Mouse (Mus musculus): ENCODE measurements at regions not wholly inside any gene's neighbourhood (a gene's known extent, or its start where the extent isn't known, plus 50 kb on each side); places are given as distances from the start of the nearest gene placed in this dataset.

- WGBS = 48% methylated on average over 3 of the region's 3 CpGs
- H3K4me3 ChIP-seq (replicated peaks; ENCODE audit: extremely low read depth, low read depth, low read length) = no peak overlapping the region
- no peaks in the 10 kb centered on the region for H3K4me1 ChIP-seq (ENCODE audit: control insufficient read depth, insufficient read depth, low read length)
- DNase-seq = no peak
- TF ChIP-seq POLR2A (IDR thresholded peaks at IDR 0.05; ENCODE audit: borderline replicate concordance, extremely low read depth, low read depth, low read length) (no peak), CTCF (IDR thresholded peaks at IDR 0.05; ENCODE audit: insufficient read depth, low read length) (no peak)
Observed at GRCm38 (mm10) chr8:115826516-115826915, 118.9 kb upstream of the Maf start.

- WGBS = 64% methylated on average over 5 of the region's 5 CpGs
- Histone ChIP-seq H3K4me3 (replicated peaks; ENCODE audit: extremely low read depth, low read depth, low read length) (no peak overlapping the region), H3K4me1 (ENCODE audit: control insufficient read depth, insufficient read depth, low read length) (no peaks in the 10 kb centered on the region)
- no peak for DNase-seq
- TF ChIP-seq POLR2A (IDR thresholded peaks at IDR 0.05; ENCODE audit: borderline replicate concordance, extremely low read depth, low read depth, low read length) (no peak), CTCF (IDR thresholded peaks at IDR 0.05; ENCODE audit: insufficient read depth, low read length) (no peak)
Observed at GRCm38 (mm10) chr8:115825899-115826502, 118.4 kb upstream of the Maf start.

- Histone ChIP-seq H3K4me3 (replicated peaks; ENCODE audit: extremely low read depth, low read depth, low read length) (no peak overlapping the region), H3K4me1 (ENCODE audit: control insufficient read depth, insufficient read depth, low read length) (no peaks in the 10 kb centered on the region)
- DNase-seq = no peak
- TF ChIP-seq POLR2A (IDR thresholded peaks at IDR 0.05; ENCODE audit: borderline replicate concordance, extremely low read depth, low read depth, low read length) (no peak), CTCF (IDR thresholded peaks at IDR 0.05; ENCODE audit: insufficient read depth, low read length) (no peak)
- WGBS = 91% methylated on average over 6 of the region's 6 CpGs
Observed at GRCm38 (mm10) chr8:115824478-115824785, 116.8 kb upstream of the Maf start.

- TF ChIP-seq POLR2A (IDR thresholded peaks at IDR 0.05; ENCODE audit: borderline replicate concordance, extremely low read depth, low read depth, low read length) (no peak), CTCF (IDR thresholded peaks at IDR 0.05; ENCODE audit: insufficient read depth, low read length) (no peak)
- Histone ChIP-seq H3K4me3 (replicated peaks; ENCODE audit: extremely low read depth, low read depth, low read length) (no peak overlapping the region), H3K4me1 (ENCODE audit: control insufficient read depth, insufficient read depth, low read length) (no peaks in the 10 kb centered on the region)
- 60% methylated on average over 8 of the region's 8 CpGs for WGBS
- DNase-seq = no peak
Observed at GRCm38 (mm10) chr8:115823673-115824477, 116.3 kb upstream of the Maf start.

DNA sequence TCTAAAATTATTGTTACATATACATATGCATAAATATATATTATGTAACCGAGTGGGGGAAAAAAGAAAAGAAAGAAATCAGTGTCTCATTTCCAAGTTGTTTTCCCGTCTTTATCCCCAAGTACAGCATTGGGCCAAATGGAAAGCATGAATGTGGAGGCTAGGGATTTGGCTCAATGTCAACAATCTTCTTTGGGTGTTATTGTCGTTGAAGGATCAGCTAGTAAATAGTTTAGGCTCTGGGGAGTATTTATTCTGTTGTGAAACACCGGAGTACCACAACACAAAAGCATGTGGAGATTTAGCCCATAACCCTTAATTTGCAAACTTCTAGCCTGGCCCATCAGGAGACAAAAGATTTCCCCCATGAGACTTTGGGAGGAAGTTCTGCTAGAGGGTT is 105.8 kb upstream of the Maf start:
- 58% methylated on average over 4 of the region's 4 CpGs for whole genome bisulfite sequencing
- no peak overlapping the region for H3K4me3 ChIP-seq (replicated peaks; ENCODE audit: extremely low read depth, low read depth, low read length)
- no peak for DNase-seq
- H3K4me1 ChIP-seq (ENCODE audit: control insufficient read depth, insufficient read depth, low read length) = no peaks in the 10 kb centered on the region
- no peak for TF ChIP-seq CTCF (IDR thresholded peaks at IDR 0.05; ENCODE audit: insufficient read depth, low read length)
- no peak for TF ChIP-seq POLR2A (IDR thresholded peaks at IDR 0.05; ENCODE audit: borderline replicate concordance, extremely low read depth, low read depth, low read length)

DNA sequence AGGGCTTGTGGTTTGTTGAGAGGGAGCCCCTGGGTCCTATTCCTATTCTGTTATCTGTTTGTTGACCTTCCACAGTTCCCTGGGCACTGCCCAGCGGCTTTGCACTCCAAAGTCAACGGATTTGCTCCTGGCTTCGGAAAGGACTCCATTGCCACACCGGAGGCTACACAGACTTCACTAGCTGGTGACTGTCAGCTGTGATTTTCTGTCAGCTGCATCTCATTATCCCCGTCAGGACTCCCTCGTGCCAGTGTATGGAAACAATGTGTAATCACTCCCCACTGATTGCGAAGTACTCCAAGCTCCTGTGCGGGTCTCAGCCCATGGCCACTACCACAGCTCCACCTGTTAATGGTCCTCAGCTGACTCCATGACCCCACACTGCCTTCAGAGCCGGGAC is 99.0 kb upstream of the Maf start:
- peak; percentile 5 for DNase-seq
- 48% methylated on average over 9 of the region's 9 CpGs for WGBS
- TF ChIP-seq CTCF (IDR thresholded peaks at IDR 0.05; ENCODE audit: insufficient read depth, low read length) = no peak
- no peak for TF ChIP-seq POLR2A (IDR thresholded peaks at IDR 0.05; ENCODE audit: borderline replicate concordance, extremely low read depth, low read depth, low read length)
- no peaks in the 10 kb centered on the region for H3K4me1 ChIP-seq (ENCODE audit: control insufficient read depth, insufficient read depth, low read length)
- H3K4me3 ChIP-seq (replicated peaks; ENCODE audit: extremely low read depth, low read depth, low read length) = no peak overlapping the region

- 46% methylated on average over 6 of the region's 6 CpGs for WGBS
- TF ChIP-seq CTCF (IDR thresholded peaks at IDR 0.05; ENCODE audit: insufficient read depth, low read length) (no peak), POLR2A (IDR thresholded peaks at IDR 0.05; ENCODE audit: borderline replicate concordance, extremely low read depth, low read depth, low read length) (no peak)
- Histone ChIP-seq H3K4me3 (replicated peaks; ENCODE audit: extremely low read depth, low read depth, low read length) (no peak overlapping the region), H3K4me1 (ENCODE audit: control insufficient read depth, insufficient read depth, low read length) (no peaks in the 10 kb centered on the region)
- DNase-seq = peak; percentile 3
Observed at GRCm38 (mm10) chr8:115806139-115806538, 98.5 kb upstream of the Maf start.

DNA sequence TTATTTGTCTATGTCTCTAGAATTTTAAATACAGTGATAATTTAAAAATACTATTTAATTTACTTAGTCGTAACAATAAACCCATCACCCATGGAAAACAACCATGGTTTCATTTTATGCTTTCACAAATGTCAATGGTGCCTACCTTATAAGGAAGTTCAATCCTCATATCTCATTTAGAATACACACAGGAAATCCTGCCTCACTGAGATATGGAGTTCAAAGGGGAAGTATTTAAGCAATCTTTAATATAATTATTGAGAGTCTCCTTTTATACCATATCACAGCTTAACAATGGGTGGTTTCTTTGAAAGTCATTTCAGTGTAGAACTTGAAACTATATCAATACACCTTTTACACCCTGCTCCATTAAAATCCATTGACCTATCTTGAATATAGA is 86.0 kb upstream of the Maf start:
- TF ChIP-seq CTCF (IDR thresholded peaks at IDR 0.05; ENCODE audit: insufficient read depth, low read length) (no peak), POLR2A (IDR thresholded peaks at IDR 0.05; ENCODE audit: borderline replicate concordance, extremely low read depth, low read depth, low read length) (no peak)
- WGBS = 50% methylated on average over 1 of the region's 1 CpGs
- no peak for DNase-seq
- no peak overlapping the region for H3K4me3 ChIP-seq (replicated peaks; ENCODE audit: extremely low read depth, low read depth, low read length)
- no peaks in the 10 kb centered on the region for H3K4me1 ChIP-seq (ENCODE audit: control insufficient read depth, insufficient read depth, low read length)

GRCm38 (mm10) chr8:115788421-115788820 is 80.8 kb upstream of the Maf start:
- WGBS = 70% methylated on average over 6 of the region's 6 CpGs
- Histone ChIP-seq H3K4me1 (ENCODE audit: control insufficient read depth, insufficient read depth, low read length) (no peaks in the 10 kb centered on the region), H3K4me3 (replicated peaks; ENCODE audit: extremely low read depth, low read depth, low read length) (no peak overlapping the region)
- no peak for DNase-seq
- TF ChIP-seq POLR2A (IDR thresholded peaks at IDR 0.05; ENCODE audit: borderline replicate concordance, extremely low read depth, low read depth, low read length) (no peak), CTCF (IDR thresholded peaks at IDR 0.05; ENCODE audit: insufficient read depth, low read length) (no peak)

DNA sequence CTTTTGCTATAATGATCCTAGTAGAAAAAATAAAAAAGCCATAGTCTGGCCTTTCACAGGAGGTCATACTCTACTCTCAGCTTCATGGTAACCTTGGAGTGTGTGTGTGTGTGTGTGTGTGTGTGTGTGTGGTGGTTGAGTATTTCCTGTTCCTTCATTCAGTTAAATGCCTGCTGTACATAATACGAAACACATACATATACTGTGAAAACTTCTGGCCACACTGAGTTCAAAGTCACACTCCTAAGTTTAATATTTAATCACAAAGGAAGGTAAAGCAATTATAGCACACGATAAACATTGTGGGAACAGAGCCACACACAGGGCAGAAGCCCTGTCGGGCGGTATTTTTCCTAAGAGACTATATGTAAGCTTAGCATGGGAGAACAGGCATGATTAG is 78.6 kb upstream of the Maf start:
- no peak for DNase-seq
- no peaks in the 10 kb centered on the region for H3K4me1 ChIP-seq (ENCODE audit: control insufficient read depth, insufficient read depth, low read length)
- TF ChIP-seq CTCF (IDR thresholded peaks at IDR 0.05; ENCODE audit: insufficient read depth, low read length) = no peak
- TF ChIP-seq POLR2A (IDR thresholded peaks at IDR 0.05; ENCODE audit: borderline replicate concordance, extremely low read depth, low read depth, low read length) = no peak
- H3K4me3 ChIP-seq (replicated peaks; ENCODE audit: extremely low read depth, low read depth, low read length) = no peak overlapping the region
- 89% methylated on average over 4 of the region's 4 CpGs for WGBS
